Mouse (Mus musculus) limb, embryonic 14.5 days (tissue): ENCODE results near the gene Col18a1. TPM values are rescaled to one million over a fixed set of nuclear protein-coding genes. Genes with fewer than 3 reads are reported as not detected.

Experiments used
- ATAC-seq: fragments of 200-750 bp; cut with Nextera tagmentation; 2 replicates; pipeline ENCODE4 v1.8.0; 2017; ENCODE audit warnings: low read depth, moderate number of reproducible peaks, moderate TSS enrichment; ENCODE audit not compliant: low FRiP score
- DNase-seq: peaks from one replicate; pipeline ENCODE4 v3.0.0-alpha.2; 2015; ENCODE audit warnings: low spot score
- H3K27ac ChIP-seq: fragments of 300-500 bp; sonication (generic); replicated peaks from 2 replicates; pipeline ENCODE4 v1.5.1; 2014; ENCODE audit warnings: low read depth, mild to moderate bottlenecking, low read length, moderate library complexity, mixed read lengths
- H3K27me3 ChIP-seq: fragments of 300-500 bp; sonication (generic); 2 replicates; pipeline ENCODE4 v1.6.1; 2014; ENCODE audit warnings: low read length, mixed read lengths; ENCODE audit not compliant: control insufficient read depth, insufficient read depth
- H3K36me3 ChIP-seq: fragments of 300-500 bp; sonication (generic); 2 replicates; pipeline ENCODE4 v1.6.1; 2014; ENCODE audit warnings: mild to moderate bottlenecking, low read length, moderate library complexity, mixed read lengths; ENCODE audit not compliant: control insufficient read depth, insufficient read depth
- H3K4me1 ChIP-seq: fragments of 300-500 bp; sonication (generic); 2 replicates; pipeline ENCODE4 v1.6.1; 2014; ENCODE audit warnings: antibody characterized with exemption, low read length, mixed read lengths; ENCODE audit not compliant: control insufficient read depth, insufficient read depth
- H3K4me2 ChIP-seq: fragments of 300-500 bp; sonication (generic); replicated peaks from 2 replicates; pipeline ENCODE4 v1.6.1; 2014; ENCODE audit warnings: low read depth, mild to moderate bottlenecking, low read length, moderate library complexity; ENCODE audit not compliant: severe bottlenecking
- H3K4me3 ChIP-seq: fragments of 300-500 bp; sonication (generic); replicated peaks from 2 replicates; pipeline ENCODE4 v1.5.1; 2014; ENCODE audit warnings: low read length
- H3K9ac ChIP-seq: fragments of 300-500 bp; sonication (generic); 2 replicates; pipeline ENCODE4 v1.6.1; 2014; ENCODE audit warnings: mild to moderate bottlenecking, low read depth, low read length, moderate library complexity; ENCODE audit not compliant: severe bottlenecking
- H3K9me3 ChIP-seq: fragments of 300-500 bp; sonication (generic); 2 replicates; pipeline ENCODE4 v1.6.1; 2016; ENCODE audit warnings: low read length; ENCODE audit not compliant: control insufficient read depth
- POLR2A ChIP-seq: fragments of 200-500 bp; IDR thresholded peaks from 2 replicates; pipeline ENCODE4 v1.8.0; 2012; ENCODE audit warnings: inconsistent platforms, mild to moderate bottlenecking, moderate library complexity, borderline replicate concordance; ENCODE audit not compliant: insufficient read depth, insufficient read length; ENCODE audit errors: extremely low read depth
- WGBS: fragments of 180-500 bp; shearing (Covaris S2); extraction: QIAGEN DNeasy Blood & Tissue Kit; methylation state at CpG from one replicate; pipeline ENCODE4 v1.1.7; 2014; 5-methylcytosine and 5-hydroxymethylcytosine counted together
- polyA plus RNA-seq, 2 experiments: library from polyadenylated mRNA; depleted of rRNA in 1 of 2; stranded (reverse) in 1 of 2; unstranded in 1 of 2; fragments of >200 nt; fragmentation: Nextera tagmentation in 1 of 2; extraction: Ambion mirVana in 1 of 2; gene quantifications; 2 replicates each; pipeline versions ENCODE4 v1.2.1 to v1.2.3; 2012 to 2014

Col18a1 gene
- polyA plus RNA-seq, 2 experiments = 66.4 to 77.8 TPM

GRCm38 (mm10) chr10:77056768-77057167 lies 109.6 kb downstream of the Col18a1 start:
- 0 out of 2 replicates have a peak overlapping the region, but pooled peaks have one; percentile 13 for H3K9ac ChIP-seq
- WGBS = 69% methylated on average over 10 of the region's 10 CpGs
- ATAC-seq (no peak), DNase-seq (no peak)
- H3K4me2 ChIP-seq = no peak overlapping the region
- no peak for TF ChIP-seq POLR2A
- peaks cover 11% of the 10 kb centered on the region for H3K36me3 ChIP-seq
- H3K4me1 ChIP-seq = no peaks in the 10 kb centered on the region
- no peaks in the 10 kb centered on the region for H3K27me3 ChIP-seq
- H3K4me3 ChIP-seq = no peak overlapping the region
- no peaks in the 10 kb centered on the region for H3K9me3 ChIP-seq
- 0 out of 2 replicates have a peak overlapping the region, but pooled peaks have one; percentile 4 for H3K27ac ChIP-seq

GRCm38 (mm10) chr10:77048606-77049005 lies 117.7 kb downstream of the Col18a1 start:
- H3K9ac ChIP-seq = no peak overlapping the region
- no peak overlapping the region for H3K27ac ChIP-seq
- no peak for TF ChIP-seq POLR2A
- H3K4me1 ChIP-seq = no peaks in the 10 kb centered on the region
- no peak overlapping the region for H3K4me3 ChIP-seq
- ATAC-seq (no peak), DNase-seq (no peak)
- H3K27me3 ChIP-seq = no peaks in the 10 kb centered on the region
- H3K4me2 ChIP-seq = no peak overlapping the region
- WGBS = 88% methylated on average over 3 of the region's 3 CpGs
- no peaks in the 10 kb centered on the region for H3K9me3 ChIP-seq
- peaks cover 68% of the 10 kb centered on the region for H3K36me3 ChIP-seq

DNA sequence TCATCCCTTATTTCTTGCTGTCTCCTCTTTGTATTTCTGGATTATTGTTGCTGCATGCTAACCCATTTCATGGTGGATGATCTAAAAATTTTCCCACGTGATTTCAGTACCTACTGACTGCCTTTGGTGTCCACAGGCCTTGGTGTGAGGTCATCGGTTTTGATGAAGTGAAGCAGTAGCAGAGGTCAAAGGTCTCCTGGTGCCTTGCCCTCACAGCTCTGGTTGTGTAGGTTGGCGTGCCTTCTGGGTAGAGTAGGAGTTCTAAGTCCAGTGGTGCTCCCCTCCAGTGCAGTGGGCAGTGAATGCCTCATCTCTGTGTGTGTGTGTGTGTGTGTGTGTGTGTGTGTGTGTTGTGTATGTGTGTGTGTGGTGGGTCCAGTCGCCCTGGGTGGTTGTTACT lies 118.2 kb downstream of the Col18a1 start:
- H3K4me2 ChIP-seq = no peak overlapping the region
- no peak overlapping the region for H3K4me3 ChIP-seq
- peaks cover 66% of the 10 kb centered on the region for H3K36me3 ChIP-seq
- H3K9ac ChIP-seq = no peak overlapping the region
- no peaks in the 10 kb centered on the region for H3K4me1 ChIP-seq
- TF ChIP-seq POLR2A = no peak
- no peaks in the 10 kb centered on the region for H3K9me3 ChIP-seq
- DNase-seq (no peak), ATAC-seq (no peak)
- no peak overlapping the region for H3K27ac ChIP-seq
- whole genome bisulfite sequencing = 78% methylated on average over 4 of the region's 4 CpGs
- no peaks in the 10 kb centered on the region for H3K27me3 ChIP-seq

- no peak overlapping the region for H3K4me3 ChIP-seq
- H3K27me3 ChIP-seq = no peaks in the 10 kb centered on the region
- DNase-seq = no peak
- ATAC-seq = no peak
- peaks cover 15% of the 10 kb centered on the region for H3K4me1 ChIP-seq
- WGBS = 88% methylated on average over 8 of the region's 8 CpGs
- H3K36me3 ChIP-seq = peaks cover 56% of the 10 kb centered on the region
- H3K9ac ChIP-seq = no peak overlapping the region
- no peak for TF ChIP-seq POLR2A
- H3K4me2 ChIP-seq = no peak overlapping the region
- no peaks in the 10 kb centered on the region for H3K9me3 ChIP-seq
- no peak overlapping the region for H3K27ac ChIP-seq
Observed at GRCm38 (mm10) chr10:77038579-77039174, 127.7 kb downstream of the Col18a1 start.

GRCm38 (mm10) chr10:77035487-77035886 lies 130.9 kb downstream of the Col18a1 start:
- Histone ChIP-seq H3K9me3 (no peaks in the 10 kb centered on the region), H3K4me3 (no peak overlapping the region), H3K27me3 (no peaks in the 10 kb centered on the region), H3K36me3 (peaks cover 34% of the 10 kb centered on the region), H3K4me2 (no peak overlapping the region), H3K4me1 (peaks cover 22% of the 10 kb centered on the region), H3K9ac (0 out of 2 replicates have a peak overlapping the region, but pooled peaks have one; percentile 21), H3K27ac (no peak overlapping the region)
- no peak for ATAC-seq
- no peak for DNase-seq
- TF ChIP-seq POLR2A = no peak
- 81% methylated on average over 6 of the region's 6 CpGs for WGBS
